23 mouse cellular contexts compared by ENCODE assay signal in the genomic region with DNA sequence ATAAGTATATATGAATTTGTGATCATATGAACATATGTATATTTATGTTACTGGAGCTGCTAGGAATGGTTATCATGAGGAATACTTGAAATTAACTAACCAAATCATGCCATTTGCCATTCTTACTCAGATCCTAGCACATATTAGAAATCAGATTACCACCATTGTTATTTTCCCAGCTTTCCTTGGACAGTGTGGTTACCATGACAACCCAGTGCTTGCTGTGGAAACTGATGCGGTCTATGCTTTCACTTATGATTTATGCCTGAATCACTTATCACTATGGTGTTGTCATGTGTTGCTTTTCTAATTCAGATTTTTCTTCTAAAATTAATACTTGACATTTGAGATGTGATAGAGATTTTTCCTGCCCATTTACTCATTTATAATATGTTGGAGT. TPM values are rescaled to one million over a fixed set of nuclear protein-coding genes. Genes with fewer than 3 reads are reported as not detected.
DNase-seq lines count a peak whose midpoint lies in the region; ATAC-seq and TF ChIP-seq lines count a peak whose summit lies in the region.
"Had no signal": no experiment of that assay in that cellular context is flagged by ENCODE, and none has a peak within 500 bp of the region (broad histone marks: within the 10 kb centered on the region; RNA-seq: fewer than 3 reads in every experiment).

No protein-coding gene starts in this region.

- H3K4me1 ChIP-seq in hindbrain, postnatal 0 days (ENCODE audit: insufficient read depth, low read length) = no peaks in the 10 kb centered on the region
- H3K4me1 ChIP-seq in hindbrain, embryonic 10.5 days (replicated peaks) = 0 out of 2 replicates have a peak, but pooled peaks cover 2% of the 10 kb centered on the region
- no peaks in the 10 kb centered on the region for H3K4me1 ChIP-seq in midbrain, embryonic 14.5 days (ENCODE audit: control insufficient read depth, insufficient read depth, low read length)
- H3K4me1 ChIP-seq in midbrain, embryonic 11.5 days (ENCODE audit: control insufficient read depth, insufficient read depth, low read length) = no peaks in the 10 kb centered on the region
- H3K4me1 ChIP-seq: embryonic facial prominence, embryonic 12.5 days; forebrain, embryonic 12.5 days; forebrain, embryonic 15.5 days had no signal

- H3K36me3 ChIP-seq in hindbrain, postnatal 0 days (ENCODE audit: insufficient read depth, low read length) = no peaks in the 10 kb centered on the region
- no peaks in the 10 kb centered on the region for H3K36me3 ChIP-seq in hindbrain, embryonic 10.5 days
- H3K36me3 ChIP-seq in midbrain, embryonic 14.5 days (ENCODE audit: control insufficient read depth, insufficient read depth, low read length) = no peaks in the 10 kb centered on the region
- no peaks in the 10 kb centered on the region for H3K36me3 ChIP-seq in midbrain, embryonic 11.5 days (ENCODE audit: control insufficient read depth, insufficient read depth, low read length)
- H3K36me3 ChIP-seq: embryonic facial prominence, embryonic 10.5 days; embryonic facial prominence, embryonic 12.5 days; forebrain, embryonic 12.5 days; forebrain, embryonic 15.5 days had no signal

- no peak for TF ChIP-seq POLR2A in brain, embryonic 14.5 days (IDR thresholded peaks at IDR 0.05; ENCODE audit: borderline replicate concordance, extremely low read depth, insufficient read depth, insufficient read length, poor library complexity, severe bottlenecking)

- no peaks in the 10 kb centered on the region; the same call in 1 of the 2 replicates for H3K27me3 ChIP-seq in hindbrain, postnatal 0 days (ENCODE audit: insufficient read depth, low read length)
- peaks cover 15% of the 10 kb centered on the region for H3K27me3 ChIP-seq in hindbrain, embryonic 10.5 days (ENCODE audit: insufficient read depth, poor library complexity, severe bottlenecking)
- no peaks in the 10 kb centered on the region for H3K27me3 ChIP-seq in midbrain, embryonic 14.5 days (ENCODE audit: control insufficient read depth, insufficient read depth, low read length)
- no peaks in the 10 kb centered on the region for H3K27me3 ChIP-seq in midbrain, embryonic 11.5 days (ENCODE audit: control insufficient read depth, insufficient read depth, low read length)
- H3K27me3 ChIP-seq: forebrain, embryonic 15.5 days had no signal

- H3K9me3 ChIP-seq in hindbrain, postnatal 0 days (ENCODE audit: low read length) = no peaks in the 10 kb centered on the region
- H3K9me3 ChIP-seq in hindbrain, embryonic 10.5 days = no peaks in the 10 kb centered on the region
- H3K9me3 ChIP-seq in midbrain, embryonic 14.5 days (ENCODE audit: control insufficient read depth, low read length) = no peaks in the 10 kb centered on the region
- H3K9me3 ChIP-seq in midbrain, embryonic 11.5 days (ENCODE audit: control insufficient read depth, low read length) = no peaks in the 10 kb centered on the region
- H3K9me3 ChIP-seq: embryonic facial prominence, embryonic 10.5 days; embryonic facial prominence, embryonic 12.5 days; forebrain, embryonic 12.5 days; forebrain, embryonic 15.5 days had no signal

- H3K27ac ChIP-seq in hindbrain, postnatal 0 days = no peak overlapping the region
- no peak overlapping the region for H3K27ac ChIP-seq in hindbrain, embryonic 10.5 days
- H3K27ac ChIP-seq in midbrain, embryonic 14.5 days (replicated peaks; ENCODE audit: low read depth, low read length) = no peak overlapping the region
- H3K27ac ChIP-seq in midbrain, embryonic 11.5 days (ENCODE audit: low read depth, low read length) = no peak overlapping the region
- H3K27ac ChIP-seq in gastrocnemius, adult 2 months = no peak overlapping the region
- H3K27ac ChIP-seq: embryonic facial prominence, embryonic 10.5 days; embryonic facial prominence, embryonic 12.5 days; forebrain, embryonic 12.5 days; forebrain, embryonic 15.5 days had no signal

- WGBS in hindbrain, postnatal 0 days = 49% methylated on average over 1 of the region's 1 CpGs
- 74% methylated on average over 1 of the region's 1 CpGs for WGBS in hindbrain, embryonic 10.5 days
- WGBS in midbrain, embryonic 14.5 days = 42% methylated on average over 1 of the region's 1 CpGs
- 71% methylated on average over 1 of the region's 1 CpGs for WGBS in midbrain, embryonic 11.5 days

- intact Hi-C loops in gastrocnemius, adult 2 months (cut with DNase I) = no loop called here

- TF ChIP-seq CTCF in hindbrain, postnatal 0 days (IDR thresholded peaks at IDR 0.05; ENCODE audit: low read depth) = no peak
- TF ChIP-seq CTCF in brain, embryonic 14.5 days (IDR thresholded peaks at IDR 0.05; ENCODE audit: borderline replicate concordance, extremely low read depth, insufficient read depth, insufficient read length) = no peak
- no peak for TF ChIP-seq CTCF in gastrocnemius, adult 2 months (IDR thresholded peaks at IDR 0.05)

- no peak overlapping the region for H3K4me3 ChIP-seq in hindbrain, postnatal 0 days (ENCODE audit: low read length)
- H3K4me3 ChIP-seq in hindbrain, embryonic 10.5 days = no peak overlapping the region
- H3K4me3 ChIP-seq in midbrain, embryonic 14.5 days (replicated peaks; ENCODE audit: low read depth, low read length) = no peak overlapping the region
- no peak overlapping the region for H3K4me3 ChIP-seq in midbrain, embryonic 11.5 days (ENCODE audit: low read depth, low read length)
- H3K4me3 ChIP-seq in gastrocnemius, adult 2 months = no peak overlapping the region
- H3K4me3 ChIP-seq: embryonic facial prominence, embryonic 10.5 days; embryonic facial prominence, embryonic 12.5 days; forebrain, embryonic 12.5 days; forebrain, embryonic 15.5 days had no signal

- peak; percentile 14 for DNase-seq in hindbrain, postnatal 0 days (ENCODE audit: low spot score)
- DNase-seq in hindbrain, embryonic 10.5 days (ENCODE audit: low spot score) = no peak
- DNase-seq in midbrain, embryonic 14.5 days = peak; percentile 55
- no peak for DNase-seq in midbrain, embryonic 11.5 days (ENCODE audit: low spot score, missing footprints)
- DNase-seq in brain, adult 2 months (ENCODE audit: low read depth, low spot score) = peak; percentile 10
- peak; percentile 58 for DNase-seq in brain, embryonic 14.5 days (ENCODE audit: low read depth)
- DNase-seq in testis, postnatal 14 days (ENCODE audit: low spot score) = no peak
- no peak for DNase-seq in gastrocnemius, adult 2 months
- DNase-seq: adrenal gland, adult 2 months; adrenal gland, postnatal 10 days; adrenal gland, postnatal 25 days; cerebellum, adult 11-12 months; cerebellum, adult 2 months; cerebellum, adult 9-10 months; cerebellum, postnatal 10 days; cerebellum, postnatal 25 days; forebrain, postnatal 0 days had no signal

- no peak overlapping the region for H3K9ac ChIP-seq in hindbrain, postnatal 0 days (replicated peaks; ENCODE audit: low read length)
- no peak overlapping the region for H3K9ac ChIP-seq in midbrain, embryonic 14.5 days (replicated peaks; ENCODE audit: low read length)
- no peak overlapping the region for H3K9ac ChIP-seq in midbrain, embryonic 11.5 days (ENCODE audit: low read length)
- H3K9ac ChIP-seq: embryonic facial prominence, embryonic 12.5 days; forebrain, embryonic 12.5 days; forebrain, embryonic 15.5 days; forebrain, postnatal 0 days had no signal

- ATAC-seq in hindbrain, postnatal 0 days = no peak
- ATAC-seq in midbrain, embryonic 14.5 days (ENCODE audit: low FRiP score, low TSS enrichment) = no peak
- no peak for ATAC-seq in midbrain, embryonic 11.5 days (ENCODE audit: low FRiP score)
- ATAC-seq: forebrain, embryonic 15.5 days; forebrain, postnatal 0 days had no signal

- H3K4me2 ChIP-seq in hindbrain, postnatal 0 days (ENCODE audit: low read depth, low read length) = no peak overlapping the region
- H3K4me2 ChIP-seq in midbrain, embryonic 14.5 days (ENCODE audit: low read length) = no peak overlapping the region
- H3K4me2 ChIP-seq in midbrain, embryonic 11.5 days = no peak overlapping the region
- H3K4me2 ChIP-seq: embryonic facial prominence, embryonic 12.5 days; forebrain, embryonic 12.5 days; forebrain, embryonic 15.5 days had no signal

RNA-seq across cellular contexts. Expression of gene Arxes1, which starts 2.8 kb away (rescaled TPM):
- 57.8 and 57.9 TPM in 2 replicates for total RNA-seq in hindbrain, postnatal 0 days (2014; rRNA removed)
- 177 and 187 TPM in 2 replicates for polyA plus RNA-seq in hindbrain, postnatal 0 days (2015; fragmentation: Nextera tagmentation; extraction: Ambion mirVana)
- polyA plus RNA-seq in hindbrain, embryonic 10.5 days (2016; fragmentation: Nextera tagmentation; extraction: Ambion mirVana) = 33.7 and 33.8 TPM in 2 replicates
- polyA plus RNA-seq in midbrain, embryonic 14.5 days (2014; fragmentation: Nextera tagmentation; extraction: Ambion mirVana) = 141 and 142 TPM in 2 replicates
- polyA plus RNA-seq in midbrain, embryonic 11.5 days (2014; fragmentation: Nextera tagmentation; extraction: Ambion mirVana) = 50.2 and 51.4 TPM in 2 replicates
- 22.5 and 43.7 TPM in 2 replicates for polyA plus RNA-seq in brain, embryonic 14.5 days (2012; rRNA removed)
- under 1 TPM in 1 of 2 experiments, not detected in 1; 0.20 TPM for total RNA-seq in gastrocnemius, adult 2 months (2021)
- total RNA-seq: MEL had no signal
- polyA plus RNA-seq: C2C12 had no signal

RNA-seq across cellular contexts. Expression of gene Arxes2, which starts 36.7 kb away (rescaled TPM):
- total RNA-seq in hindbrain, postnatal 0 days (2014; rRNA removed) = 168 and 177 TPM in 2 replicates
- polyA plus RNA-seq in hindbrain, postnatal 0 days (2015; fragmentation: Nextera tagmentation; extraction: Ambion mirVana) = 312 and 317 TPM in 2 replicates
- polyA plus RNA-seq in hindbrain, embryonic 10.5 days (2016; fragmentation: Nextera tagmentation; extraction: Ambion mirVana) = 89.6 and 92.7 TPM in 2 replicates
- 312 and 337 TPM in 2 replicates for polyA plus RNA-seq in midbrain, embryonic 14.5 days (2014; fragmentation: Nextera tagmentation; extraction: Ambion mirVana)
- polyA plus RNA-seq in midbrain, embryonic 11.5 days (2014; fragmentation: Nextera tagmentation; extraction: Ambion mirVana) = 152 and 164 TPM in 2 replicates
- 130 and 147 TPM in 2 replicates for polyA plus RNA-seq in brain, embryonic 14.5 days (2012; rRNA removed)
- under 1 TPM in 1 of 2 experiments, not detected in 1; 0.56 TPM for total RNA-seq in gastrocnemius, adult 2 months (2021)
- total RNA-seq: MEL had no signal

RNA-seq across cellular contexts. Expression of gene Bex2, which starts 37.7 kb away (rescaled TPM):
- 171 and 200 TPM in 2 replicates for total RNA-seq in hindbrain, postnatal 0 days (2014; rRNA removed)
- polyA plus RNA-seq in hindbrain, postnatal 0 days (2015; fragmentation: Nextera tagmentation; extraction: Ambion mirVana) = 938 and 961 TPM in 2 replicates
- polyA plus RNA-seq in hindbrain, embryonic 10.5 days (2016; fragmentation: Nextera tagmentation; extraction: Ambion mirVana) = 275 and 315 TPM in 2 replicates
- 546 and 709 TPM in 2 replicates for polyA plus RNA-seq in midbrain, embryonic 14.5 days (2014; fragmentation: Nextera tagmentation; extraction: Ambion mirVana)
- 318 and 322 TPM in 2 replicates for polyA plus RNA-seq in midbrain, embryonic 11.5 days (2014; fragmentation: Nextera tagmentation; extraction: Ambion mirVana)
- 294 and 337 TPM in 2 replicates for polyA plus RNA-seq in brain, embryonic 14.5 days (2012; rRNA removed)
- under 1 TPM in 1 of 2 experiments, not detected in 1; 0.70 TPM for total RNA-seq in gastrocnemius, adult 2 months (2021)
- total RNA-seq: MEL had no signal

RNA-seq across cellular contexts. Expression of gene Nxf3, which starts 54.7 kb away (rescaled TPM):
- not detected in 2 replicates for total RNA-seq in hindbrain, postnatal 0 days (2014; rRNA removed)
- polyA plus RNA-seq in hindbrain, postnatal 0 days (2015; fragmentation: Nextera tagmentation; extraction: Ambion mirVana) = 0.05 TPM in 1 of 2 replicates, not detected in the other
- not detected in 2 replicates for polyA plus RNA-seq in hindbrain, embryonic 10.5 days (2016; fragmentation: Nextera tagmentation; extraction: Ambion mirVana)
- polyA plus RNA-seq in midbrain, embryonic 14.5 days (2014; fragmentation: Nextera tagmentation; extraction: Ambion mirVana) = not detected in 2 replicates
- polyA plus RNA-seq in midbrain, embryonic 11.5 days (2014; fragmentation: Nextera tagmentation; extraction: Ambion mirVana) = not detected in 2 replicates
- polyA plus RNA-seq in brain, embryonic 14.5 days (2012; rRNA removed) = 0.07 and 0.09 TPM in 2 replicates
- not detected for total RNA-seq in gastrocnemius, adult 2 months (2021)
- total RNA-seq: adrenal gland, adult 2 months; adrenal gland, postnatal 10 days; adrenal gland, postnatal 25 days; forebrain, postnatal 0 days; MEL had no signal
- polyA plus RNA-seq: adrenal gland, adult 2 months; embryonic facial prominence, embryonic 10.5 days; forebrain, embryonic 12.5 days; forebrain, embryonic 15.5 days had no signal

Comparison
In these comparisons a context has a peak if more than half of its experiments do, and no peak if none do; other contexts are left out.
1. DNase-seq: peak in hindbrain, postnatal 0 days (single experiment), midbrain, embryonic 14.5 days (single experiment), brain, adult 2 months (single experiment) and brain, embryonic 14.5 days (single experiment); none in hindbrain, embryonic 10.5 days (single experiment), midbrain, embryonic 11.5 days (single experiment), testis, postnatal 14 days (single experiment) and gastrocnemius, adult 2 months (single experiment).